Mouse (Mus musculus) neural tube, embryonic 11.5 days (tissue): ENCODE measurements around the gene Nckap1. TPM values are rescaled to one million over a fixed set of nuclear protein-coding genes. Genes with fewer than 3 reads are reported as not detected.

Experiments
- ATAC-seq: fragments of 200-750 bp; cut with Nextera tagmentation; 2 replicates; pipeline ENCODE4 v1.8.0; 2017; ENCODE audit warnings: moderate number of reproducible peaks, mild to moderate bottlenecking, moderate TSS enrichment, moderate library complexity; ENCODE audit not compliant: insufficient read depth, low FRiP score, low TSS enrichment
- DNase-seq: peaks from one replicate; pipeline ENCODE4 v3.0.0-alpha.2; 2015; ENCODE audit warnings: low spot score
- H3K27ac ChIP-seq: fragments of 300-500 bp; sonication (generic); 2 replicates; pipeline ENCODE4 v1.5.1; 2014; ENCODE audit warnings: low read depth, mild to moderate bottlenecking, low read length
- H3K27me3 ChIP-seq: fragments of 300-500 bp; sonication (generic); 2 replicates; pipeline ENCODE4 v1.6.1; 2014; ENCODE audit warnings: mild to moderate bottlenecking, low read length, mixed read lengths; ENCODE audit not compliant: control insufficient read depth, insufficient read depth
- H3K36me3 ChIP-seq: fragments of 300-500 bp; sonication (generic); 2 replicates; pipeline ENCODE4 v1.6.1; 2014; ENCODE audit warnings: mild to moderate bottlenecking, low read length, moderate library complexity, mixed read lengths; ENCODE audit not compliant: control insufficient read depth, insufficient read depth
- H3K4me1 ChIP-seq: fragments of 300-500 bp; sonication (generic); 2 replicates; pipeline ENCODE4 v1.6.1; 2014; ENCODE audit warnings: low read length, mixed read lengths; ENCODE audit not compliant: control insufficient read depth, insufficient read depth
- H3K4me2 ChIP-seq: fragments of 300-500 bp; sonication (generic); 2 replicates; pipeline ENCODE4 v1.6.1; 2014; ENCODE audit warnings: low read depth, mild to moderate bottlenecking, moderate library complexity
- H3K4me3 ChIP-seq: fragments of 300-500 bp; sonication (generic); 2 replicates; pipeline ENCODE4 v1.5.1; 2014; ENCODE audit warnings: low read depth, low read length
- H3K9ac ChIP-seq: fragments of 300-500 bp; sonication (generic); 2 replicates; pipeline ENCODE4 v1.6.1; 2014; ENCODE audit warnings: mild to moderate bottlenecking, low read length
- H3K9me3 ChIP-seq: fragments of 300-500 bp; sonication (generic); 2 replicates; pipeline ENCODE4 v1.6.1; 2016; ENCODE audit warnings: low read length; ENCODE audit not compliant: control insufficient read depth
- WGBS: fragments of 180-500 bp; shearing (Covaris S2); extraction: QIAGEN DNeasy Blood & Tissue Kit; methylation state at CpG from one replicate; pipeline ENCODE4 v1.1.7; 2014; 5-methylcytosine and 5-hydroxymethylcytosine counted together
- polyA plus RNA-seq: library from polyadenylated mRNA; unstranded; fragments of >200 nt; fragmentation: Nextera tagmentation; extraction: Ambion mirVana; gene quantifications from 2 replicates; pipeline ENCODE4 v1.2.1, GENCODE M21; 2014

Nckap1 gene
- 73.2 and 74.0 TPM in 2 replicates for polyA plus RNA-seq

- no peaks in the 10 kb centered on the region for H3K36me3 ChIP-seq
- no peaks in the 10 kb centered on the region for H3K9me3 ChIP-seq
- WGBS, result 0% methylated on average over 53 of the region's 88 CpGs
- H3K4me1 ChIP-seq, result peaks cover 13% of the 10 kb centered on the region
- H3K4me2 ChIP-seq, result peak within 1 kb of the TSS; percentile 73
- ATAC-seq (peak; percentile 96), DNase-seq (peak; percentile 91)
- H3K4me3 ChIP-seq, result peak within 1 kb of the TSS; percentile 93
- no peaks in the 10 kb centered on the region for H3K27me3 ChIP-seq
- H3K27ac ChIP-seq, result peak within 1 kb of the TSS; percentile 97
- peak within 1 kb of the TSS; percentile 99 for H3K9ac ChIP-seq
Measured at GRCm38 (mm10) chr2:80581043-80581711, at the start of gene Nckap1. TSS of gene Nckap1 (minus strand) at chr2:80581380.

- DNase-seq (no peak), ATAC-seq (no peak)
- 94% methylated on average over 4 of the region's 4 CpGs for WGBS
- Histone ChIP-seq H3K4me1 (no peaks in the 10 kb centered on the region), H3K9ac (no peak overlapping the region), H3K4me2 (no peak overlapping the region), H3K36me3 (peaks cover 2% of the 10 kb centered on the region; the same call in 1 of the 2 replicates), H3K27ac (no peak overlapping the region), H3K4me3 (no peak overlapping the region), H3K9me3 (no peaks in the 10 kb centered on the region), H3K27me3 (no peaks in the 10 kb centered on the region)
Measured at GRCm38 (mm10) chr2:80624523-80624922, 43.3 kb upstream of the Nckap1 start.

GRCm38 (mm10) chr2:80621921-80622320, 40.7 kb upstream of the Nckap1 start:
- WGBS, result 92% methylated on average over 3 of the region's 3 CpGs
- ATAC-seq, result no peak
- Histone ChIP-seq H3K36me3 (peaks cover 2% of the 10 kb centered on the region; the same call in 1 of the 2 replicates), H3K4me3 (no peak overlapping the region), H3K4me2 (no peak overlapping the region), H3K4me1 (peaks cover 4% of the 10 kb centered on the region; the same call in 1 of the 2 replicates), H3K27ac (no peak overlapping the region), H3K9me3 (no peaks in the 10 kb centered on the region), H3K27me3 (no peaks in the 10 kb centered on the region), H3K9ac (no peak overlapping the region)
- DNase-seq, result no peak

GRCm38 (mm10) chr2:80618991-80619390, 37.8 kb upstream of the Nckap1 start:
- H3K4me1 ChIP-seq, result peaks cover 4% of the 10 kb centered on the region; the same call in 1 of the 2 replicates
- no peak for DNase-seq
- no peak for ATAC-seq

GRCm38 (mm10) chr2:80616854-80617737, 35.9 kb upstream of the Nckap1 start, which contains the start of the genes Dusp19 and Nup35:
TSS of gene Dusp19 (plus strand) at chr2:80617045.
TSS of gene Nup35 (plus strand) at chr2:80617236.
- peak within 1 kb of the TSS; percentile 59 for H3K4me3 ChIP-seq
- peak within 1 kb of the TSS; percentile 72 for H3K9ac ChIP-seq
- no peaks in the 10 kb centered on the region for H3K36me3 ChIP-seq
- WGBS, result 3% methylated on average over 21 of the region's 21 CpGs
- DNase-seq (peak; percentile 93), ATAC-seq (peak; percentile 99)
- peak within 1 kb of the TSS; percentile 40 for H3K27ac ChIP-seq
- H3K27me3 ChIP-seq, result no peaks in the 10 kb centered on the region
- H3K4me2 ChIP-seq, result peak within 1 kb of the TSS; percentile 78
- peaks cover 4% of the 10 kb centered on the region; the same call in 1 of the 2 replicates for H3K4me1 ChIP-seq
- no peaks in the 10 kb centered on the region for H3K9me3 ChIP-seq

More at GRCm38 (mm10) chr2:80618991-80619390, 37.8 kb upstream of the Nckap1 start:
- Histone ChIP-seq H3K27me3 (no peaks in the 10 kb centered on the region), H3K36me3 (no peaks in the 10 kb centered on the region), H3K4me2 (no peak overlapping the region), H3K9ac (no peak overlapping the region), H3K4me3 (no peak overlapping the region), H3K27ac (no peak overlapping the region), H3K9me3 (no peaks in the 10 kb centered on the region)
- WGBS, result 88% methylated on average over 3 of the region's 3 CpGs

GRCm38 (mm10) chr2:80612796-80613195, 31.6 kb upstream of the Nckap1 start:
- Histone ChIP-seq H3K9me3 (no peaks in the 10 kb centered on the region), H3K27ac (no peak overlapping the region), H3K27me3 (no peaks in the 10 kb centered on the region), H3K4me1 (peaks cover 4% of the 10 kb centered on the region; the same call in 1 of the 2 replicates), H3K9ac (no peak overlapping the region), H3K36me3 (no peaks in the 10 kb centered on the region), H3K4me3 (no peak overlapping the region), H3K4me2 (no peak overlapping the region)
- no peak for DNase-seq
- ATAC-seq, result no peak
- WGBS, result 76% methylated on average over 2 of the region's 2 CpGs

- Histone ChIP-seq H3K27me3 (no peaks in the 10 kb centered on the region), H3K9me3 (no peaks in the 10 kb centered on the region), H3K9ac (no peak overlapping the region), H3K4me1 (no peaks in the 10 kb centered on the region), H3K36me3 (no peaks in the 10 kb centered on the region), H3K4me2 (no peak overlapping the region), H3K27ac (no peak overlapping the region), H3K4me3 (no peak overlapping the region)
- 83% methylated on average over 1 of the region's 1 CpGs for WGBS
- DNase-seq (no peak), ATAC-seq (no peak)
Measured at GRCm38 (mm10) chr2:80612286-80612685, 31.1 kb upstream of the Nckap1 start.

GRCm38 (mm10) chr2:80603771-80604426, 22.7 kb upstream of the Nckap1 start:
- Histone ChIP-seq H3K27ac (no peak overlapping the region), H3K27me3 (no peaks in the 10 kb centered on the region), H3K4me1 (no peaks in the 10 kb centered on the region), H3K4me2 (no peak overlapping the region), H3K36me3 (no peaks in the 10 kb centered on the region), H3K9me3 (no peaks in the 10 kb centered on the region), H3K4me3 (no peak overlapping the region), H3K9ac (no peak overlapping the region)
- ATAC-seq (no peak), DNase-seq (no peak)
- WGBS, result 91% methylated on average over 19 of the region's 19 CpGs
